ENCODE assay signal across 8 mouse cellular contexts in genomic region chr9:15306398-15307119, GRCm38 (mm10). TPM values are rescaled to one million over a fixed set of nuclear protein-coding genes. Genes with fewer than 3 reads are reported as not detected.
A peak's percentile ranks its signal among the peaks of the same experiment; 100 is the strongest.
DNase-seq lines count a peak whose midpoint lies in the region; ATAC-seq and TF ChIP-seq lines count a peak whose summit lies in the region.

Gene 4931406C07Rik (minus strand): TSS chr9:15306448.

- no peak for TF ChIP-seq POLR2A in myocyte (IDR thresholded peaks at IDR 0.05; ENCODE audit: insufficient read length, low read depth)

- DNase-seq in gastrocnemius, adult 18-20 months (ENCODE audit: low spot score): peak; percentile 45
- DNase-seq in gastrocnemius, postnatal 36 days: no peak
- peak; percentile 54 for DNase-seq in 416B (ENCODE audit: low read depth)
- no peak for DNase-seq in adrenal gland, postnatal 36 days
- DNase-seq in heart, adult 8-10 months (ENCODE audit: low spot score): peak; percentile 19
- DNase-seq in left cerebral cortex, adult 8-10 months (ENCODE audit: low spot score in 2 of 2): no peak

- ATAC-seq in granulocyte monocyte progenitor cell, adult 5-6 weeks (replicated peaks; ENCODE audit: poor library complexity, severe bottlenecking): no peak

- H3ac ChIP-seq in myocyte (ENCODE audit: control insufficient read depth, insufficient read length): peak within 1 kb of the TSS; percentile 72

- peak within 1 kb of the TSS; percentile 72 for H3K4me3 ChIP-seq in myocyte

- peak within 1 kb of the TSS; percentile 96 for H3K4me2 ChIP-seq in myocyte (ENCODE audit: low read depth)

- H3K36me3 ChIP-seq in myocyte (ENCODE audit: control insufficient read depth, insufficient read depth): peaks cover 39% of the 10 kb centered on the region

- intact Hi-C loops in gastrocnemius, postnatal 36 days (cut with DNase I): no loop called here

- peaks cover 49% of the 10 kb centered on the region for H3K79me2 ChIP-seq in myocyte (ENCODE audit: control insufficient read depth, insufficient read depth)

- no peaks in the 10 kb centered on the region for H3K27me3 ChIP-seq in myocyte (ENCODE audit: control insufficient read depth, insufficient read depth, insufficient read length)

TF ChIP-seq in myocyte, 11 proteins besides CTCF, POLR2A, EP300 and RAD21:
- peak; percentile 43 for TF ChIP-seq USF1 (IDR thresholded peaks at IDR 0.05; ENCODE audit: low read depth)
- TF ChIP-seq MYOG (IDR thresholded peaks at IDR 0.05; ENCODE audit: control insufficient read depth in 1 of 3, insufficient read depth in 1 of 3, insufficient read length in 2 of 3, low read depth in 2 of 3): no peak
TF ChIP-seq in myocyte: peak in this region for 1.

RNA-seq across cellular contexts. Expression of gene 4931406C07Rik, which starts in this region (rescaled TPM):
- 1 to 10 TPM; 3.6 to 4.0 TPM for total RNA-seq in gastrocnemius, adult 18-20 months (2021)
- total RNA-seq in gastrocnemius, postnatal 36 days (2021): 1 to 10 TPM; 3.3 to 4.2 TPM
- total RNA-seq in adrenal gland, postnatal 36 days (2021): 100 to 1,000 TPM in 1 of 2 experiments, 10 to 100 TPM in 1; 99.2 to 104 TPM
- 1 to 10 TPM; 5.0 to 7.2 (median 5.7) TPM for total RNA-seq in heart, adult 8-10 months (2022)
- total RNA-seq in left cerebral cortex, adult 8-10 months (2022): 10 to 100 TPM; 20.0 to 22.6 (median 21.8) TPM
- 11.6 TPM for polyA plus RNA-seq in myocyte (2012; fragmentation: generic; extraction: Trizol)
- total RNA-seq in granulocyte monocyte progenitor cell, adult 5-6 weeks (2014; fragmentation: Nextera tagmentation): 16.6 and 21.7 TPM in 2 replicates
- 8.1 and 9.4 TPM in 2 replicates for total RNA-seq in granulocyte monocyte progenitor cell, adult 5-6 weeks (2017)

Comparison
In these comparisons a context has a peak if more than half of its experiments do, and no peak if none do; other contexts are left out.
1. RNA of gene 4931406C07Rik (total RNA-seq): 99.2 to 104 TPM in adrenal gland, postnatal 36 days; 20.0 to 22.6 TPM in left cerebral cortex, adult 8-10 months, 8.1 to 21.7 TPM in granulocyte monocyte progenitor cell, adult 5-6 weeks, 5.0 to 7.2 TPM in heart, adult 8-10 months, 3.3 to 4.2 TPM in gastrocnemius, postnatal 36 days and 3.6 to 4.0 TPM in gastrocnemius, adult 18-20 months; every median in the first group is over 4 times any median in the second.
2. DNase-seq: peak in gastrocnemius, adult 18-20 months (single experiment), 416B (single experiment) and heart, adult 8-10 months (single experiment); none in gastrocnemius, postnatal 36 days (0 of 2), adrenal gland, postnatal 36 days (0 of 2) and left cerebral cortex, adult 8-10 months (0 of 2).